Mouse (Mus musculus): Measurements from ENCODE around the gene Gm3383. TPM values are rescaled to one million over a fixed set of nuclear protein-coding genes. Genes with fewer than 3 reads are reported as not detected.
"Not testable (repeated sequence)": the region's sequence is repeated elsewhere in the genome, so short reads cannot be mapped to it uniquely, and the experiment has no call there.

Gene Gm3383
- total RNA-seq (2021): 1 to 10 TPM; 4.0 to 4.8 TPM

- DNase-seq (ENCODE audit: extremely low spot score in 1 of 2, low spot score in 1 of 2): not testable (repeated sequence)
Observed at GRCm38 (mm10) chr14:5807882-5808281, at the start of gene Gm3383. Gm3383 (minus strand) TSS chr14:5807982.

GRCm38 (mm10) chr14:5855911-5856310, 48.1 kb upstream of the Gm3383 start:
- DNase-seq (ENCODE audit: extremely low spot score in 1 of 2, low spot score in 1 of 2): not testable (repeated sequence)

- not testable (repeated sequence) for DNase-seq (ENCODE audit: extremely low spot score in 1 of 2, low spot score in 1 of 2)
Observed at GRCm38 (mm10) chr14:5830229-5830628, 22.4 kb upstream of the Gm3383 start, which contains the start of gene Gm3424. Gm3424 (minus strand) TSS chr14:5830329.

- not testable (repeated sequence) for DNase-seq (ENCODE audit: extremely low spot score in 1 of 2, low spot score in 1 of 2)
Observed at GRCm38 (mm10) chr14:5812699-5813356, 5.0 kb upstream of the Gm3383 start.

GRCm38 (mm10) chr14:5741477-5741876, 66.3 kb downstream of the Gm3383 start, which contains the start of gene Gm3373:
Gm3373 (minus strand) TSS chr14:5741577.
- DNase-seq (ENCODE audit: extremely low spot score in 1 of 2, low spot score in 1 of 2): not testable (repeated sequence)

DNA sequence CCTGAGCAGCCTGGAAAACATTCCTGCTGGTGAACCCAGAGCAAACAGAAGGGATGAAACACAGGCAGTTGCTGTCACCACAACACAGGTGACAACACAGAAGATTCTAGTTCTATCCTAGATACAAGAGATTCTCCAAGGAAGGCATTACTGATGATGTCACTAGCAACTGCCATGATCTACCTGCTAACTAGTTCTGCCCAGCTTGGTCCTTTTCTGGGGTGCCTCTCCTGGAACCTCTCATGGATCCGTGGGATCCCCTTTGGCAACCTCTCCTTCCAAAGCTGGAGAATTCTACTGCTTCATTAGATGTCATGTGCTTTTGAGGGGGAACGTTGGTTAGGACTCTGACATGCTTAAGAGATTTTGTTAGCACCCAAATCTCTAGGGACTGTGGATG, 120.4 kb downstream of the Gm3383 start, which contains the start of gene Gm9603:
Gm9603 (minus strand) TSS at position 101 of the 400 bp plus-strand sequence.
- not testable (repeated sequence) for DNase-seq (ENCODE audit: extremely low spot score in 1 of 2, low spot score in 1 of 2)

GRCm38 (mm10) chr14:5632928-5633327, 174.9 kb downstream of the Gm3383 start, which contains the start of gene Gm8265:
Gm8265 (minus strand) TSS chr14:5633028.
- not testable (repeated sequence) for DNase-seq (ENCODE audit: extremely low spot score in 1 of 2, low spot score in 1 of 2)

Other genes starting within 250 kb of the Gm3383 start
- not detected for gene Gm8265, start 175.0 kb downstream of the Gm3383 start, total RNA-seq (2021)
- not detected for gene Gm9603, start 120.5 kb downstream of the Gm3383 start, total RNA-seq (2021)
- under 1 TPM in 1 of 2 experiments, not detected in 1; 0.47 TPM for gene Gm3373, start 66.4 kb downstream of the Gm3383 start, total RNA-seq (2021)
- not detected for gene Gm3424, start 22.3 kb upstream of the Gm3383 start, total RNA-seq (2021)
- gene Gm8237, start 72.4 kb upstream of the Gm3383 start, total RNA-seq (2021): 1 to 10 TPM in 1 of 2 experiments, under 1 TPM in 1; 0.98 to 1.1 TPM
- 1 to 10 TPM; 1.1 TPM for gene Gm3248, start 153.8 kb upstream of the Gm3383 start, total RNA-seq (2021)
- gene Gm3453, start 171.2 kb upstream of the Gm3383 start, total RNA-seq (2021): not detected

Measured in layer of hippocampus, postnatal 25 days (tissue).